Mouse (Mus musculus) regulatory T cell (primary cell): ENCODE measurements at regions not wholly inside any gene's neighbourhood (a gene's known extent, or its start where the extent isn't known, plus 50 kb on each side); places are given as distances from the start of the nearest gene placed in this dataset.
"Not testable (repeated sequence)": the region's sequence is repeated elsewhere in the genome, so short reads cannot be mapped to it uniquely, and the experiment has no call there.

ENCODE experiments used
- in situ Hi-C: fragments of 300-600 bp; cut with MboI, MseI; formaldehyde crosslinking; loops from one replicate; pipeline ENCODE4 v1.15.1; 2025; ENCODE audit warnings: high pct_unique_total_duplicates

DNA sequence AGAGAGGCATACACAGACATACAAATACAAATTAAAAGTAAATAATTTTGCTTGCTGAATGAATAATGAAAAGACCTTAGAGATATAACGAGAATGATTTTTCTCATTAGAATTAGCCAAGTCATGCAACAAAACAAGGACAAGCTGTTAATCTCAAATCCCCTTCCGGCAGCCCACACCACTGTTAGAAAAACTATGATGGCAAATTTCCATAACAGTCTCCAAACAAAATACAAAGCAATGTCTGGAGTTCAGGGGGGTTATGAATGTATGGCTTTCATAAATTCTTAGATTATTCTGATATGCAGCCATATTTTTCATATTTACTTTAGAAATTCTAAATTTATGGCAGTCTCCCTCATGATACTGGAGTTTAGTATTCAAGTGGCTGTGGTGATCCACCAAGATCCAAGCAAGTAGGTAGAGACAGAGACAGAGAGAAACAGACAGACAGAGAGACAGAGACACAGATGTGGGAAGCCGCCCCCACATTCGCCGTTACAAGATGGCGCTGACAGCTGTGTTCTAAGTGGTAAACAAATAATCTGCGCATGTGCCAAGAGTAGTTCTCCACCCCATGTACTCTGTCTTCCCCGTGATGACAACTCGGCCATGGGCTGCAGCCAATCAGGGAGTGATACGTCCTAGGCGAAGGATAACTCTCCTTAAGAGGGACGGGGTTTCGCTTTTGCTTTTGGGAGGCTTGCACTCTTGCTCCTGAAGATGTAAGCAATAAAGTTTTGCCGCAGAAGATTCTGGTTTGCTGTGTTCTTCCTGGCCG is 458.0 kb upstream of the Dab2 start:
- in situ Hi-C loops = not testable (repeated sequence)

DNA sequence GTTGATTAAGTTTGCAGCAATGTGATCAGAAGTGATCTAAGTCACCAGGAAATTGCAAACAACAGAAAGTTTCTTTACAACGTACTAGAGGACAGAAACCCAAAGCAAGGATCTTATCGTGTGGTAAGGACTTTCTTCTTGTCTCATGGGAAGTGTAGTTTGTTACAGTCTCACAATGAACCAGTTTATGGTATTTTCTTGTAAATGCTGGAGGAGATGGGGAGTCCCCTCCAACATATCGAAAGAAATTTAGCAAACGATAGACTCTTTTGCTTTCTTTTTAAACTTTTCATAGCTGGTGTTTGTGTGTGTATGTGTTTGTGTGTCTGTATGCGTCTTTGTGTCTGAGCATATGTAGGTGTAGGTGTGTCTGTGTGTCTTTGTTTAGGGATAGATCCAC is 453.0 kb upstream of the Dab2 start:
- in situ Hi-C loops = no loop called here

DNA sequence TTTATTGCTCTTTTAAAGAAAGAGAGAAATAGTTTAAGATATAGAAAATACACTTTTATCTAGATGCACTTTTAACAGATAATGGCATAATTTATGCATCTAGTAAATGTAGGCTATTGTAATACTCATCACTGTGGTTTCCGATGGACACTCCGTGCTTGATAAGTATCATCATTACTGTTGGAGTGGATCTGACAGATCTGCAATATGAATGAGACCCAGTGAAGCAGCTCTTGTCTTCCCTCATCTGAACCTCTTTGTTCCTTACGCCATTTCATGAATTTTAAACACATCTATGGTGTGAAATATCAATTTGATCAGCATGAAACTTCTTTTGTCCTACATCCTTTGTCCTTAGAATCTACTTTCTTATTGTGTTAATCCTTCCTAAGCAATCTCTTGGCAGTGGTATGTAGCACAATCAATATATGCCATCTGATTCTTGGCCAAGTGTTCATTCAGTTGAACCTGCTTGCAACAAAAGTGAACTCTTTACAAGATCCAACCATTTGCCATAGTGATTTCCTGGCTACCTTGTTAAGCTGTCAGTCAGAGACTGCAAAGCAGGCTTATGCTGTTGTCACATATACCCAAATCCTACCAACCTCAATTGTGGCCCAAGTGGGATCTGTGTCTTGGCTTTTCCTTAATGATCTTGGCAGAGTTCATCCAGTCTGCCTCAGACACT is 452.0 kb upstream of the Dab2 start:
- in situ Hi-C loops = no loop called here

GRCm38 (mm10) chr15:5852523-5852922 is 447.1 kb upstream of the Dab2 start:
- in situ Hi-C loops = no loop called here

DNA sequence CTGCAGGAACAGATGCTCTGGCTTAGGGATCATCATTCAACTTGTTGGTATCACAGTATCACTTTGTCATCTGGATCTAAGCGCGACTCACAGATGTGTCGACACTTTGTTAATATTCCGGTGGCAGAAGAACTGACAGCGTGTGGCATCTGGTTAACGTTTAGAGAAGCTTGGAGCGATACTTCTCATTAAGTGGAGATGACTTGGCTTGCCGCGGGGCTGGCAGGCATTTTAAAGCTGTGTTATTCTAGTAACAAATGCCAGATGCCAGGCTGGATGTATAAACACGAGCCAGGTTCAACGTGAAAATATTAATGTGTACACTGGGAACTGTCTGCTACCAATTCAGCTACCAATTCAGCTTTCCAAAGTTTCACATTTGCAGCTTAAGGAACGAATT is 430.3 kb upstream of the Dab2 start:
- in situ Hi-C loops = no loop called here

GRCm38 (mm10) chr15:5869866-5870265 is 429.7 kb upstream of the Dab2 start:
- in situ Hi-C loops = loop anchor here (10.0 kb wide), 1 partner anchor 115 kb away; no protein-coding TSS in a partner anchor

DNA sequence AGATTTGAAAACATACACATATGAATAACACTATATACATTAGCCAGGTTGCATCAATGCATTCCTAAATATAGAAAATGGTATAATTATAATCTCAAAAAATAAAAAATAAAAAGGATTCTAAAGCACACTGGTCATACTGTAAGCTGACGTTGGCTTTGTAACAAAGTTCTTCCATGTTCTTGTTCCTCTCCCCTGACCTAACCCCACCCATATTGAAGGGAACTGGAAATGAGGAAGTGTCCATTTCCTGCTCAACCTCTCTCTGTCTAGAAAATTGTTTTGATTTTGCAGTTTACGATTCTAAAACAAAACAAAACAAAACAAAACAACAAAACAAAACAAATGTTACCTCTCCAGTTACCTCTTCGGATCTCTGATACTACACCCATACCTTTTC is 427.5 kb upstream of the Dab2 start:
- in situ Hi-C loops = loop anchor here (10.0 kb wide), 1 partner anchor 113 kb away; no protein-coding TSS in a partner anchor

GRCm38 (mm10) chr15:5877749-5878148 is 421.8 kb upstream of the Dab2 start:
- in situ Hi-C loops = loop anchor here (10.0 kb wide), 1 partner anchor 107 kb away; no protein-coding TSS in a partner anchor

DNA sequence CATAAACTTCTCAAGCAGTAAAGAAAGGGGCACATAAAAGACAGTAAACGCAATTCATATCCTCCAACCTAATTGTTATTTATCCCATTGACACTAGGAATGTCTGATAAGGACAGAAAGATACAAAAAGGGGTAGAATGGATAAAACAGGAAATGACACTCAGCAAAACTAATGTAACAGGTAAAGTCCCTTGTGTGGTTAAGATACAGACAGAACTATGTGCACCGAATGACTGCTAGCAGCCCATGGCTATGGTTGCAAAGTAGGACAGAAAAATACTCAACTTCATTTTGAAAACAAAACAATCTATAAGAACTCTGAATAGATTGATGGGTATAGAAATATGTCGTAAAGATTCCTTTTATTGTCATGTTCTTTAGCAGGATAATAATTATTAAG is 408.4 kb upstream of the Dab2 start:
- in situ Hi-C loops = no loop called here

DNA sequence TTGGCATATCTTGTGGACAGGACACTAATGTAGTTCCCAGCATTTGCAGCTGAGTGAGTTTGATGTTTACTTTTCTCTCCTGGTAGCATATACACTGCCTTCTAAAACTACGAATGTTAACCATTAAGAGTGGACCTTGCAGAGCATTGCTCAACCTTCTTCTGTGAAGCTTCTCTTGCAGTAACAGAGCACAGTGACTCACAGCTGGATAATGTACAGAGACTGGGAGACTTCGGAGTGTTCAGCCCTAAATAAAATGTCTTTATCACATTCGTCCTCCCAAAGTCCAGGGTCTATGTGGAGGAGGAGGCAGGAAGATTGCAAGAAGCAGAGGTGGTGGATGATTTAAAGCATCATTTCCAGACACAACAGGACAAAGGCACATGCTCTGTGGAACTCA is 407.6 kb upstream of the Dab2 start:
- in situ Hi-C loops = no loop called here

- in situ Hi-C loops = not testable (repeated sequence)
Observed at GRCm38 (mm10) chr15:5895688-5896470, 403.7 kb upstream of the Dab2 start.

DNA sequence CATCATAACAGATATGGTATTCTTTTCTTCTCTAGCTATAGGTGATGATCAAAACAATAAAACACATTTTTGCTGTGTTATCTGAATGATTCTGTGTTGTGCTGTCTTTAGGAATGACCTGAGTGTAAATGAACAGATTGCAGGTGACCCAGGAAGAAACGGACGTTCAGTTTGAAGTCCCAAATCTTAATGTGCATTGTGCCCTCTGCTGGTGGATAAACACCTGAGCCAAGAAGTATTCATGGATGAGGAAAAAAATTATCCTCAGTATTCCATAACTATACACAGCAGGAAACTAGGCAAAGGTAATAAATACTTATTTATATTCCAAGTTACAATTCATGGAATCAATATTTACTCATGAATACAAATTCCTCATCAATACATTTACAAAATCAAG is 384.3 kb upstream of the Dab2 start:
- in situ Hi-C loops = loop anchor here (5.0 to 10.0 kb wide), 2 partner anchors 140 to 673 kb away; partner anchors contain the start of gene Ptger4

DNA sequence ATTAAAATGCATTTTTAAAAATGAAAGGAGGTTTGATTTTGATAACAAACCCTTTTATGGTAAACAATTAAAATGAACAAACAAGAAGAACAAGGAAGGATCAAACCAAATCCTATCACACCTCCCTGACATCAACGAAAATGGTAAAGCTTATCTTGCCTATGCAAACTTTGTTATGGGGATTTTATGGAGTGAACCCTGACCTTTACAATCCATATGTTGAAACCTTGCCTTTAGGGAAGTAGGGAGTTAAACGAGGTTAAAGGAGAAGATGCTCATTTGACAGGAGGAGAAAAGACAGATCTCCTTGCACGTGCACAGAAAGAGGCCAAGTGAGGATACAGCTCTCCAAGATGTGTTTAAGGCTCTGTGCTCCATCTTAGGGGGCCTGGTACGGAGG is 379.5 kb upstream of the Dab2 start:
- in situ Hi-C loops = no loop called here

GRCm38 (mm10) chr15:5927768-5928167 is 371.8 kb upstream of the Dab2 start:
- in situ Hi-C loops = no loop called here

DNA sequence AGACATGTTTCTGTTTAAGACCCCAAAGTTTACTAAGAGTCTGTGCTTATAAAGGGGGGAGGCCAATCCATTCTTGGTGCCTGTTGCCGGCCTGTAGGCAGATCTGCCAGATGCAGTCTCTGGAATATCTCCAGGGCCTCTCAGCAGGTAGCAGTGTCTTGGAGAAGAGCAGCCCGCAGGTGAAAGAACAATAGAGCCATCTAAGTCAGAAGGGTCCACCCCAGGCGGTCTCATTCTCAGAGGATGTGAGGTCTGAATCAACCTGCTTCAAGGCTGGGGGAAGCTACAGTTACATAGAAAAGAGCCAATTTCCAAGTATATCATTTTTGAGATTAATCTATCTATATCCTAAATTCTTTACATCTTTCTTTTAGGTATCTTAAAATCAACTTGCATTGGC is 366.0 kb upstream of the Dab2 start:
- in situ Hi-C loops = no loop called here

- in situ Hi-C loops = loop anchor here (10.0 kb wide), 1 partner anchor 64 kb away; no protein-coding TSS in a partner anchor
Observed at GRCm38 (mm10) chr15:5940945-5941344, 358.6 kb upstream of the Dab2 start.

DNA sequence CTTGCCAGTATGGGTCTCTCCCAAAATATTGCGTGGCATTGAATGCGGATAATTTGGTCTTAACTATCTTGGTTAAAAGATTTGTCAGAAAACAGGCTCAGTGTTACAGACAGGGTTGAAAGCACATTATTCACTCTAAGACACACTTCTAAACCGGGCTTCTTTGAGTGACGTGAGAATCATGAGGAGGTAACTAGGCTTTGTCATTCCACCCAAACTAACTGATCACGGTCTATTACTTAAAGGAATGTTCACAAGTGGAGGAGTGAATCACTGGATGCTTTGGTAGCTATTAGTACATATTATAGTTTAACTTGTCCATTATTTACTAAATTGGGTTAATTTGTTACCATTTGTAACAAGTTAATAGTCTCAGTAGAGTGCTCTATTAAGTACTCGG is 352.9 kb upstream of the Dab2 start:
- in situ Hi-C loops = loop anchor here (10.0 kb wide), 1 partner anchor 58 kb away; no protein-coding TSS in a partner anchor

GRCm38 (mm10) chr15:5950919-5951318 is 348.7 kb upstream of the Dab2 start:
- in situ Hi-C loops = no loop called here

DNA sequence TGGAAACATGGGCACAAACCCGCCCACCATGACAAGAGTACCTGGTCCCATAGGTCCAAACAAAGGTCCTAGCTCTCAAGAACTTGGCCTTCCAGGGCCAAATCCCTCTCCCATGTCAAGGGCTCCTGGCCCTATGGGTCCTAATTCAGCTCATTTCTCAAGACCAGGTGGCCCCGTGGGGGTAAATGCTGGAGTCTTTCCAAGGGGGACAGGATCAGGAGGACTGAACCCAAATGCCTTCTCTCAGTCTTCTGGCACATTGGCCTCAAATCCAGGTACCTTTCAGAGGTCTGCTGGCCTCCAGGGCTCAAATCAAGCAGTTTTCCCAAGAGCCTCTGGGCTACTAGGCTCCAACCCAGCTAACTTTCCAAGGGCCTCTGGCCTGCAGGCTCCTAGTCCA is 347.9 kb upstream of the Dab2 start:
- in situ Hi-C loops = not testable (repeated sequence)

DNA sequence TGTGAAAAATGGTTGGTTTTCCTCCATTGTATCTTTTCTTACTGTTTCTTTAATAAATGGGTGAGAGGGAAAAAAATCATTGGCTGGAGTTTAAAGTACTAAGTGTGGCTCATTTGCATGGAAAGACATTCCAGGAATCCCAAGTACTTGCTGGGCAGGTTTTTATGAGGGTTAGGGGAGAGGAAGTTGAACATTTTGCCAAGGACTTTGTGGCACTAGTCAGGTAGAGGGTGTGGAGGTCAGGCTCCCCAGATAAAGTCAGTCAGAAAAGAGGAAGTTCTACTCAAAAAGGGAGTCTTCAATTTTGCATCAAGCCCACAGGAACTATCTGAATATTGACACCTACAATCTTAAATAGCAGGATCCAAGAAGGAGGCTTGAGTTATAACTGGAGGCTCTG is 346.5 kb upstream of the Dab2 start:
- in situ Hi-C loops = no loop called here

DNA sequence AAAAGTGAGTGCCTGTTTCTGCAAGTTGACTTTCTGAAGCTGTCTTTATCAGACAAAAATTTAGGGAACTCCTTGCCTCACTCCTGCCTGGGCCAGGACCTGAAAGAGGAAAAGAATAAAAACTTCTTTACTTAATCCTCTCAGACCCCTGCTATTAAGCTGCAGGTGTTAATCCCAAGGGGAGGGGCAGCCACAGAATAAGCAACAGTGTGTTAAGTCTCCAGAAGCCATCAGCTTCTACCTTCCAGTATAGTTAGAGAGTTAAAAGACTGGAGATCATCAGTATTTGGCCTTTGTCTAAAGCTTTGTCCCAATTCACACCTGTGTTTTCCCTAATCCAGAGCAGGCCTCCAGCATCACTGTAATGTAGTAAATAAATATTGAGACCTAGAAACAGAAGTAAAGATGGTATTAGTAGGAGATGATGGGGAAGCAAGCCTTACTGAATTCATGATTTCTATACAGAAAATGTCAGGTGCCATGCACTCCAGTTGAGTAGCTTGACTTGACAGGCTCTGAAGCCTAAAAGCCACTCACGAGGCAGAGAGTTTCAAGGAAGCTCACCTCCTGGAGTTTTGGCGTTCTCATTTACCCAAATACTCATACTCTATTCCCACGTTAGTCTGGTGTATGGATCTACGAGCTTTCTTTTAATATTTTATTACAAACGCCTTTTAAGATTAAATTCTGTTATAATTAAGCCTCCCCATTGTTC is 308.1 kb upstream of the Dab2 start:
- in situ Hi-C loops = no loop called here
